Mouse (Mus musculus): ENCODE results near the gene Pls3. TPM values are rescaled to one million over a fixed set of nuclear protein-coding genes. Genes with fewer than 3 reads are reported as not detected.
A peak's percentile ranks its signal among the peaks of the same experiment; 100 is the strongest.

Gene Pls3
- polyA plus RNA-seq, 1 experiment from 2014 or later = 40.0 TPM

GRCm38 (mm10) chrX:75842835-75843234 lies 32.1 kb downstream of the Pls3 start:
- Histone ChIP-seq H3K9me3 (replicated peaks; ENCODE audit: control insufficient read depth, low read length) (no peaks in the 10 kb centered on the region), H3K4me2 (ENCODE audit: low read length) (no peak overlapping the region), H3K27me3 (replicated peaks; ENCODE audit: control insufficient read depth, insufficient read depth, low read length) (no peaks in the 10 kb centered on the region), H3K4me1 (ENCODE audit: control insufficient read depth, insufficient read depth, low read length) (no peaks in the 10 kb centered on the region), H3K36me3 (ENCODE audit: control insufficient read depth, insufficient read depth, low read length) (no peaks in the 10 kb centered on the region), H3K9ac (ENCODE audit: low read length) (no peak overlapping the region), H3K27ac (ENCODE audit: low read depth, low read length) (no peak overlapping the region), H3K4me3 (ENCODE audit: low read depth, low read length) (no peak overlapping the region)
- 79% methylated on average over 9 of the region's 9 CpGs for WGBS
- no peak for DNase-seq (ENCODE audit: low spot score)
- ATAC-seq = no peak

- no peaks in the 10 kb centered on the region for H3K36me3 ChIP-seq (ENCODE audit: control insufficient read depth, insufficient read depth, low read length)
- no peaks in the 10 kb centered on the region for H3K27me3 ChIP-seq (replicated peaks; ENCODE audit: control insufficient read depth, insufficient read depth, low read length)
- no peaks in the 10 kb centered on the region for H3K4me1 ChIP-seq (ENCODE audit: control insufficient read depth, insufficient read depth, low read length)
- WGBS = 81% methylated on average over 2 of the region's 2 CpGs
- ATAC-seq = no peak
- H3K4me3 ChIP-seq (ENCODE audit: low read depth, low read length) = no peak overlapping the region
- no peak for DNase-seq (ENCODE audit: low spot score)
- no peak overlapping the region for H3K4me2 ChIP-seq (ENCODE audit: low read length)
- no peak overlapping the region for H3K9ac ChIP-seq (ENCODE audit: low read length)
- no peak overlapping the region for H3K27ac ChIP-seq (ENCODE audit: low read depth, low read length)
- no peaks in the 10 kb centered on the region for H3K9me3 ChIP-seq (replicated peaks; ENCODE audit: control insufficient read depth, low read length)
Observed at GRCm38 (mm10) chrX:75842120-75842519, 32.9 kb downstream of the Pls3 start.

GRCm38 (mm10) chrX:75840263-75840662 lies 34.7 kb downstream of the Pls3 start:
- no peak for ATAC-seq
- no peak overlapping the region for H3K27ac ChIP-seq (ENCODE audit: low read depth, low read length)
- no peaks in the 10 kb centered on the region for H3K4me1 ChIP-seq (ENCODE audit: control insufficient read depth, insufficient read depth, low read length)
- DNase-seq (ENCODE audit: low spot score) = no peak
- H3K4me3 ChIP-seq (ENCODE audit: low read depth, low read length) = no peak overlapping the region
- H3K9me3 ChIP-seq (replicated peaks; ENCODE audit: control insufficient read depth, low read length) = no peaks in the 10 kb centered on the region
- no peak overlapping the region for H3K9ac ChIP-seq (ENCODE audit: low read length)
- no peaks in the 10 kb centered on the region for H3K27me3 ChIP-seq (replicated peaks; ENCODE audit: control insufficient read depth, insufficient read depth, low read length)
- no peak overlapping the region for H3K4me2 ChIP-seq (ENCODE audit: low read length)
- H3K36me3 ChIP-seq (ENCODE audit: control insufficient read depth, insufficient read depth, low read length) = no peaks in the 10 kb centered on the region
- 87% methylated on average over 4 of the region's 4 CpGs for WGBS

- Histone ChIP-seq H3K4me1 (ENCODE audit: control insufficient read depth, insufficient read depth, low read length) (no peaks in the 10 kb centered on the region), H3K36me3 (ENCODE audit: control insufficient read depth, insufficient read depth, low read length) (no peaks in the 10 kb centered on the region), H3K4me2 (ENCODE audit: low read length) (no peak overlapping the region), H3K9me3 (replicated peaks; ENCODE audit: control insufficient read depth, low read length) (no peaks in the 10 kb centered on the region), H3K27ac (ENCODE audit: low read depth, low read length) (no peak overlapping the region), H3K9ac (ENCODE audit: low read length) (no peak overlapping the region), H3K27me3 (replicated peaks; ENCODE audit: control insufficient read depth, insufficient read depth, low read length) (no peaks in the 10 kb centered on the region), H3K4me3 (ENCODE audit: low read depth, low read length) (no peak overlapping the region)
- no peak for ATAC-seq
- 68% methylated on average over 2 of the region's 2 CpGs for WGBS
- no peak for DNase-seq (ENCODE audit: low spot score)
Observed at GRCm38 (mm10) chrX:75834836-75835235, 40.1 kb downstream of the Pls3 start.

GRCm38 (mm10) chrX:75834286-75834685 lies 40.7 kb downstream of the Pls3 start:
- Histone ChIP-seq H3K27ac (ENCODE audit: low read depth, low read length) (no peak overlapping the region), H3K36me3 (ENCODE audit: control insufficient read depth, insufficient read depth, low read length) (no peaks in the 10 kb centered on the region)
- no peak for ATAC-seq

GRCm38 (mm10) chrX:75833006-75833641 lies 41.9 kb downstream of the Pls3 start:
- H3K4me2 ChIP-seq (ENCODE audit: low read length) = no peak overlapping the region
- H3K9me3 ChIP-seq (replicated peaks; ENCODE audit: control insufficient read depth, low read length) = no peaks in the 10 kb centered on the region
- no peaks in the 10 kb centered on the region for H3K36me3 ChIP-seq (ENCODE audit: control insufficient read depth, insufficient read depth, low read length)
- no peak overlapping the region for H3K9ac ChIP-seq (ENCODE audit: low read length)
- no peaks in the 10 kb centered on the region for H3K4me1 ChIP-seq (ENCODE audit: control insufficient read depth, insufficient read depth, low read length)
- H3K4me3 ChIP-seq (ENCODE audit: low read depth, low read length) = no peak overlapping the region
- ATAC-seq (no peak), DNase-seq (ENCODE audit: low spot score) (peak; percentile 33)
- 67% methylated on average over 11 of the region's 11 CpGs for WGBS
- no peak overlapping the region for H3K27ac ChIP-seq (ENCODE audit: low read depth, low read length)
- no peaks in the 10 kb centered on the region for H3K27me3 ChIP-seq (replicated peaks; ENCODE audit: control insufficient read depth, insufficient read depth, low read length)

More at GRCm38 (mm10) chrX:75834286-75834685, 40.7 kb downstream of the Pls3 start:
- Histone ChIP-seq H3K4me2 (ENCODE audit: low read length) (no peak overlapping the region), H3K9me3 (replicated peaks; ENCODE audit: control insufficient read depth, low read length) (no peaks in the 10 kb centered on the region), H3K9ac (ENCODE audit: low read length) (no peak overlapping the region), H3K4me1 (ENCODE audit: control insufficient read depth, insufficient read depth, low read length) (no peaks in the 10 kb centered on the region), H3K27me3 (replicated peaks; ENCODE audit: control insufficient read depth, insufficient read depth, low read length) (no peaks in the 10 kb centered on the region), H3K4me3 (ENCODE audit: low read depth, low read length) (no peak overlapping the region)
- no peak for DNase-seq (ENCODE audit: low spot score)
- 84% methylated on average over 2 of the region's 2 CpGs for WGBS

- H3K4me1 ChIP-seq (ENCODE audit: control insufficient read depth, insufficient read depth, low read length) = no peaks in the 10 kb centered on the region
- H3K27ac ChIP-seq (ENCODE audit: low read depth, low read length) = no peak overlapping the region
- no peak overlapping the region for H3K4me3 ChIP-seq (ENCODE audit: low read depth, low read length)
- no peak overlapping the region for H3K4me2 ChIP-seq (ENCODE audit: low read length)
- H3K27me3 ChIP-seq (replicated peaks; ENCODE audit: control insufficient read depth, insufficient read depth, low read length) = no peaks in the 10 kb centered on the region
- ATAC-seq (no peak), DNase-seq (ENCODE audit: low spot score) (no peak)
- H3K9ac ChIP-seq (ENCODE audit: low read length) = no peak overlapping the region
- 14% methylated on average over 2 of the region's 2 CpGs for WGBS
- no peaks in the 10 kb centered on the region for H3K9me3 ChIP-seq (replicated peaks; ENCODE audit: control insufficient read depth, low read length)
- no peaks in the 10 kb centered on the region for H3K36me3 ChIP-seq (ENCODE audit: control insufficient read depth, insufficient read depth, low read length)
Observed at GRCm38 (mm10) chrX:75829867-75830255, 45.1 kb downstream of the Pls3 start.

GRCm38 (mm10) chrX:75829240-75829866 lies 45.6 kb downstream of the Pls3 start:
- DNase-seq (ENCODE audit: low spot score) (no peak), ATAC-seq (no peak)
- no peak overlapping the region for H3K9ac ChIP-seq (ENCODE audit: low read length)
- H3K4me1 ChIP-seq (ENCODE audit: control insufficient read depth, insufficient read depth, low read length) = no peaks in the 10 kb centered on the region
- H3K36me3 ChIP-seq (ENCODE audit: control insufficient read depth, insufficient read depth, low read length) = no peaks in the 10 kb centered on the region
- no peaks in the 10 kb centered on the region for H3K9me3 ChIP-seq (replicated peaks; ENCODE audit: control insufficient read depth, low read length)
- H3K27ac ChIP-seq (ENCODE audit: low read depth, low read length) = no peak overlapping the region
- no peak overlapping the region for H3K4me2 ChIP-seq (ENCODE audit: low read length)
- no peak overlapping the region for H3K4me3 ChIP-seq (ENCODE audit: low read depth, low read length)
- 43% methylated on average over 7 of the region's 7 CpGs for WGBS
- H3K27me3 ChIP-seq (replicated peaks; ENCODE audit: control insufficient read depth, insufficient read depth, low read length) = no peaks in the 10 kb centered on the region

- no peak overlapping the region for H3K9ac ChIP-seq (ENCODE audit: low read length)
- no peaks in the 10 kb centered on the region for H3K36me3 ChIP-seq (ENCODE audit: control insufficient read depth, insufficient read depth, low read length)
- no peak overlapping the region for H3K27ac ChIP-seq (ENCODE audit: low read depth, low read length)
- WGBS = 83% methylated on average over 1 of the region's 1 CpGs
- no peaks in the 10 kb centered on the region for H3K4me1 ChIP-seq (ENCODE audit: control insufficient read depth, insufficient read depth, low read length)
- no peaks in the 10 kb centered on the region for H3K27me3 ChIP-seq (replicated peaks; ENCODE audit: control insufficient read depth, insufficient read depth, low read length)
- DNase-seq (ENCODE audit: low spot score) = no peak
- no peak overlapping the region for H3K4me3 ChIP-seq (ENCODE audit: low read depth, low read length)
- no peaks in the 10 kb centered on the region for H3K9me3 ChIP-seq (replicated peaks; ENCODE audit: control insufficient read depth, low read length)
- ATAC-seq = no peak
- H3K4me2 ChIP-seq (ENCODE audit: low read length) = no peak overlapping the region
Observed at GRCm38 (mm10) chrX:75818647-75819271, 56.2 kb downstream of the Pls3 start.

Data from forebrain, embryonic 14.5 days (tissue).